Mouse (Mus musculus): ENCODE data around the gene Zfp771.

Gene Zfp771

DNA sequence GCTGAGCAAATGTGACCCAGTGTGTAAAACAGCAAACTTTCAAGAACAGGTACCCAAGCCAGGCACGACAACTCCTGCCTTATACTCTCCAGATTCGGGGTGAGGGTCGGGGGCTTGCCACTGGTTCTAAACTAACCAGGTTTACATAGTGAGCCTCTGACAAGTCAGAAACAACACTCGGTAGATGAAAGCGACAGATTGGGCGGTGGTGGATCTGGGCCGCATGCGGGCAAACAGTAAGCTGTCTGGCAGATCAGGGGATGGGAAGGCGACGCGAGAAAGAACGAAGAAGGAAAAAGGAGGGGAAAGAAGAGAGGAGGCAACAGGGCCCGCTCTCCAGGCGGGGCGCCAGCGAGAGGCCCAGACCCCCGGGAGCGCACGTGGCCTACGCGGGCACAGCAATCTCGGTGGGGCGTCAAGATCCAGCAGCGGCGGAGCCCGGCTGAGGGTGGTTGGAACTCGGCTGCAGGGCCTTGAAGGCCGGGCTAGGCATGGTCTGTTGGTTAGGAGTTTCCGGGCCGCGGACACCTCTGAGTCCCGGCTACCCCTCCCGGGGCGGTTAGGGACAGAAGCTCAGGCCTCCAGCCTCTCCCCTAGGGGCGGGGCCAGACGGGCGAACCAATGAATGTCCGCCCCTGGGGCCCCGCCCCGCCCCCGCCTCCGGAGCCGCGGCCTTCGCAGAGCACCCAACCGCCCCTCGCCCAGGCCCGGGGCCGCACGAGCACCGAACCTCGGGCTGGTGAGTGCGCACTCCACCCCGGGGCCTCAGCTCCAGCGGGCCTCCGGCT lies at the start of gene Zfp771:
TSS of gene Zfp771 (plus strand) at position 405 of the 788 bp plus-strand sequence.
- peak; percentile 96 for DNase-seq (ENCODE audit: extremely low spot score)

GRCm38 (mm10) chr7:127194633-127195029 lies 49.4 kb upstream of the Zfp771 start:
- DNase-seq (ENCODE audit: extremely low spot score), result no peak

DNA sequence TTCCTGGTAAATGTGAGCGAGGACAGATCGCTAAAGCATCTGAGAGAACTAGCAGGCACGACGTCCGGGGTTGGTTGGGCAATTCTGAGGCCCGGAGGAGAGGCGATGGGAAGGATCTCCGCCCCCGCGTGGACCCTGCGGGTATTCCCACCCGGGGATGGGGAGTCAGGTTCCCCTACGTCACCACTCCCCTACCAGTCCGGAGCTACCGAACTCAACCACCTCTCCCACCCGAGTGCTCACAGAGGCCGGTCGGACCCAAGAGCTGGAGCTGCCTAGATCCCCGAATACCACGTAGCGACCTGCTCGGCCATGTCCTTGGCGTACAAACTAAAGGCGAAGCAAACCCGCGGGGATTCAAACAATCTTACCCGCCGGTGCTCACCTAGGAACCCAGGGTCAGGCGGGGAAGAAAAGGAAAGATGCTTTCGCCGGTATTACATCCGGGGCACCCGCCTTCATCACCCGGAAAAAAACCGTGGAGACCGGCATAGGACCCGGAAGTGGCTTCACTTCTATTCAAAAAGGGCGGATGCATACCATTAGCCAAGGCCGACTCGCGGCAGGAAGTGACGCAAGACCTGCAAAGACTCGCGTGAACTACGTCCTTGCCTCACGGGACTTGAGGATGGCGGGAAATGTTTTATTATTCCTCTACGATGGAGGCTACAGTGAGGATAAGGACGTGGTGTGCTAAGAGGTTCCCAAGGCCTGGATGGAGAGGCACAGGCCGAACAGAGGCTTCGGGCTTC lies 48.4 kb upstream of the Zfp771 start, which contains the start of gene Cd2bp2:
TSS of gene Cd2bp2 (minus strand) at position 507 of the 752 bp plus-strand sequence.
- DNase-seq (ENCODE audit: extremely low spot score), result peak; percentile 97

DNA sequence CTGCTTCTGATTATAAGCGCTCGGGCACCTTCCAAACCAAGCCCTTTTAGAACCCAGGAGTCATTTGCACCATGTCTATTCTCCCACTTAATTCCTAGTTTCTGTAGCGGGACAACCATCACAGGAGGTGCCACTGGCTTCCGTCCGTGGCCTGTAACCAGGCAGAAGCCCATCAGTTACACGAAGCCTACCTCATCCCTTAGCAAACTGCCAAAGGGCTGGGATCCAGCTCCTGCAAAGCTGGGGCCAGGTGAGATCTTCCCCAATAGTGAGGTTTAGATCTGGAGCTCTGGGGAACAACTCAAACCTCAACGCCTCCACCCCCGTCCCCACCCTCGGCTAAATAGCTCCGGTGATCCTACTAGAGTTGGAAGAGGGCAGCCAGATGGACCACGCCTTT lies 47.6 kb upstream of the Zfp771 start:
- no peak for DNase-seq (ENCODE audit: extremely low spot score)

- no peak for DNase-seq (ENCODE audit: extremely low spot score)
These were observed 37.5 kb upstream of the Zfp771 start for GRCm38 (mm10) chr7:127206606-127207005.

DNA sequence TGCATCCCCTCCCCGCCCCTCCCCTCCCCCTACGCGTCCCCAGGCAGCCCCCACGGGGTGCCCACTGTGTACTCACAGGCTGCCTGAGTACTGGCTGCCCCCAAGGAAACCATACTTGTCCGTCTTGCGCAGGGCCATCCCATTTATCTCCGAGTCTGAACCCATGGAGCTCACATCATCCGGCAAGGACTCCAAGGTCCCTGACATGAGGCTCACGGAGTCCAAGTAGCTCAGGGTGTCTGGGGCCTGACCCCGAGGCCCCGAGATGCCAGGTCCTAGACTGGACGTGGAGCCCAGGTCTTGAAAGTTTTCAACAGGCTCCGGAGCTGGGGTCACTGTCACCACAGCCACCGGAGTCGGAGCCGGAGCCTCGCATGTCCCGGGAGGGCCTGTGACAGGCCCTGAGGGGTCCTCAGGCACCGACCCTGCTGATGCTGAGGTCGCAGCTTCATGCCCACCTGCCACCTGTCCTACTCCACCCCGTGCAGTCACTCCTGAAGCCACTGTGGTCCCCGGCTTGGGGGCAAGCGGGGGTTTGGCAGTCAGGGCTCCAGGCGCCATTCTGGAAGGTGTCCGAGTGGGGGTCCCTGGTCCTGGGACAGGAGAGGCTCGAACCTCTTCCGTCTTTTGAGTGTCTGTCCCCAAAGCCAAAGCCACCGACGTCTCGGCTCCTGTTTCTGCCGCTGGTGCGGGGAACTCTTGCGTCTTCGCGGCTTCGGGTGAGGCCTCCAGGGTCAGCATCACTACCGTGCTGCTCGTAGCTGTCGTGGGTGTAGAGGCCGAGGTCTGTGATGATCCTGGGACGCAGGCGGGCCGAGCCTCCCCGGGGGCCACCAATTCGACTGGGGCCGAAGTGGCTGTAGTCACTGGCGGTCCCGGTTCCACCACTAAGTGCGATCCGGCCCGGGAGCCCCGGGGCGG lies 36.4 kb upstream of the Zfp771 start:
- DNase-seq (ENCODE audit: extremely low spot score), result peak; percentile 29

- no peak for DNase-seq (ENCODE audit: extremely low spot score)
These were observed 35.9 kb upstream of the Zfp771 start, which contains the start of gene Tbc1d10b for GRCm38 (mm10) chr7:127208295-127208552. Gene Tbc1d10b (minus strand): TSS chr7:127208468.

DNA sequence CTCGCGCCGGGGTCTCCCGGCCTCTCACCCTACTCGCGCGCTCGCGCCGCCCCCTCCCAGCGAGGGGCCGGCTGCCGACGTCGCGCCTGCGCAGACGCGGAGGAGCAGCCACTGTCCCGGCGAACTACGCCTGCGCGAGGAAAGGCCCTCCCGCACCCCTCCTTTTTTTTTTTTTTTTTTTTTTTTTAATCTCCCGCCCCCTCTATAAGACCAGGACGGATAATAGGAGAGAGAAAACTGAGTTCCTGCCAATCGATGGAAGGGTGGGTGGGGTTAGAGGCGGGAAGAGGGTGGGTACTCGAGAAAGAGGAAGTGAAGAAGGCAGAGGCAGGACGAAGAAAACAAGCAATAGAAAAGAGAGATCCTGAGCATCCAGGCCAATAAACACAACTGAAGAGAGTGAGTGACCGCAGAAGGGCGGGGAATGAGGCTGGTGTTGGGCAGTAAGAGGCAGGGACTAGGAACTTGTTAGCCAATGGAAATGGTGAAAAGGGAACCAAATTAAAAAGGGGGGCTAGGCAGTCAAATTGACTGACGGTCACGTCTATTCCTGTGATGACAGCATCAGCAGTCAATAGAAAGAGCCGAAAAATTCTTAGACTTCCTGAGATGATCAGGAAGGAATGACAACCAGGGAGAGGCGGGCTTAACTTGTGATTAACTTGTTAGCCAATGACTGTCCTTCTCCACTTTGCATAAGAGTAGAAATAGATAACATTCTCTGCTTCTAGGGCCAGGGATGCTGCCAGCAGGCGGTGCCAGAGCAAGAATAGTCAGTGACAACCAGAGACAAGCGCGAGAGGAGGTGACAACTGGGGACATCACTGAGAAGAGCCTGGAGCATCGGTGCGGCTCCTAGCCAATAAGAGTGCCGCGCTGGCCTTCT lies 35.3 kb upstream of the Zfp771 start, which contains the start of gene Mylpf:
TSS of gene Mylpf (plus strand) at position 338 of the 886 bp plus-strand sequence.
- peak; percentile 95 for DNase-seq (ENCODE audit: extremely low spot score)

- no peak for DNase-seq (ENCODE audit: extremely low spot score)
These were observed 34.2 kb upstream of the Zfp771 start for GRCm38 (mm10) chr7:127209851-127210250.

DNA sequence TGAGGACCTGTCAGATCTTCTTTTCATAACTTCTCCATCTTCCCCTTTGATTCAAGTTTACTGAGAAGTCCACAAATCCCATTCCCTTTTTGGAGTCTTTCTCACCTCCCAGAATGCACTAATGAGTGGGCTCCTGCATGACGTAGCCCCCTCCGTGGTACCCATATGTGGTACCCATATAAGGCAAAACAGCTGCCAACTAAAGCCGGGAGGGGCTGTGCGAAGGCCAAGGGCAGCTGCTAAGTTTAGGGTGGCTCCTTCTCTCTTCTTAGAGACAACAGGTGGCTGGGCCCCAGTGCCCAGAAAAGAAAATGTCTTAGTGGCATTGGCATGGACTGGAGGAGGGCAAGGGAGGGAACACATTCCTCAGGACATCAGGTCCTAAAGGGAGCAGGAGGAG lies 33.8 kb upstream of the Zfp771 start:
- DNase-seq (ENCODE audit: extremely low spot score), result no peak

- no peak for DNase-seq (ENCODE audit: extremely low spot score)
These were observed 32.9 kb upstream of the Zfp771 start for GRCm38 (mm10) chr7:127211014-127211745.

GRCm38 (mm10) chr7:127212432-127213250 lies 31.4 kb upstream of the Zfp771 start:
- no peak for DNase-seq (ENCODE audit: extremely low spot score)

GRCm38 (mm10) chr7:127213485-127213884 lies 30.6 kb upstream of the Zfp771 start:
- DNase-seq (ENCODE audit: extremely low spot score), result peak; percentile 47

DNA sequence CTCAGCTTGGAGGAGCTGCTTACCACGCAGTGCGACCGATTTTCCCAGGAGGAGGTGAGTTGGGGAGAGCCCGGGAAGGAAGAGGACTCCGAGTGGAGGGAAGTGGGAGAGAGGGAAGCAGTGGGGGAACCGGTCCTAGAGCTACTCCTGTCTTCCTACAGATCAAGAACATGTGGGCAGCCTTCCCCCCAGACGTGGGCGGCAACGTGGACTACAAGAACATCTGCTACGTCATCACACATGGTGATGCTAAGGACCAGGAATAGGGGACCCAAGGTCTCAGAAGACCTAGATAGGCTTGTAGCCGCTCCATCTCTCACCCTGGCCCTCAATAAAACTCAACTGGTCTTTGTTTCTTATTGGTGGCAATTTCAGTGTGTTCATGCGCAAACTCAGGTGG lies 30.1 kb upstream of the Zfp771 start:
- no peak for DNase-seq (ENCODE audit: extremely low spot score)

DNA sequence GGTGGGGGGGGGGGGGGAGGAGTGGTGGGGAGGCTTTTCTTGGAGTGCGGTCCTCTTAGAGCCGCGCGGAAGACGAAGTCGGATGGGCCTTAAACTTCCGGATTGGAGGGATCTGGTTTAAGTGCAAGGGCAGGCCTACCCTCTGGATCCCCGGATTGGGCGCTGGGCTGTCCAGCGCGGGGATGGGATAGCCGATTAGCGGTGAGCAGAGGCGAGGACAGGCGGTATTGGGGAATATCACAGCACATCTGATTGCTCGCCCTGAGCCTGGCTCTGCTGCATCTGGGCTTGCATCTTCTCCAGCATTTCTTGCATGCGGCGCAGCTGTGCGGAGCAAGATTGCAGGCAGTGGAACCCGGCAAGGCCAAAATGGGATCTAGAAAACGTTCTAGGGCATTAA lies 29.6 kb upstream of the Zfp771 start:
- DNase-seq (ENCODE audit: extremely low spot score), result no peak

DNA sequence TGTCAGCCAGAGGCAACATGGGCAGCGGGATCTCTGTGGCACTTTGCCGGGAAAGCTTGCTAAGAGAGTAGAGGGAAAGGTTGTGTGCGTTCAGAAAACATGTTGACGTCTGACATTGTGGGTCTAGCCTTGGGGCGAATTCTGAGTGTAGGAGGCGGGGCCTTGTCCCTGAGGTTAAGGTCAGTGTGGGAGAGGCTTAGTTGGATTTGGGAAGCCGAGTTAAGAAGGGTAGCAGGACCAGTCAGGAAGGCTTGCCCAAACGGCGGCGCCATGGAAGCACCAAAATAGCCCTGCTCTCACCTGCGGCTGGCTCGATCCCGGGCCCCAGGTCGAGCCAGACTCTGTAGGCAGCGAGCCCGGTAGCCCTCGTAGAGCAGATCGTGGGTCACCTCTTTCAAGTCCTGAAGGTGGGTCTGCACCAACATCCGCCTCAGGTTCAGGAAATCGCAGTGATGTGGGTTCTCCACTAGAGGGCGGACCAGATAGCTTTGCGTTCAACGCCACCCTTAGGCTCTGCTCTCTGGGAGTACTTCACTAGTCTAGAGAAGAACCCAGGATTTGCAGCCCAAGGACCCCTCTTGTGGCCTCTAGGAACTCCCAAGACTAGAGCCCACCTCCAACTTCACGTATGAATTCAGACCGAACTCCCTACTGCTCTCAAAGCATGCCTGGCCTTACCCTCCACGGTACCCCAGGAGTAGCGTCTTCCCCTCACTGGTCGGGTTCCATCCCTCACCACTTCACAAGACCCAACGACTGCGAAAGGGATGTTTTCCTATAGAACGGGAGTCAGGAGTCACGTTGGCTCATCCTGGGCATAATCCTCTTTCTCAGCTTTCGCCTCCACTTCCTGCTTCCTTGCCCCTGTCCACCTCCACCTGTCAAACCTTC lies 28.8 kb upstream of the Zfp771 start:
- DNase-seq (ENCODE audit: extremely low spot score), result peak; percentile 69

DNA sequence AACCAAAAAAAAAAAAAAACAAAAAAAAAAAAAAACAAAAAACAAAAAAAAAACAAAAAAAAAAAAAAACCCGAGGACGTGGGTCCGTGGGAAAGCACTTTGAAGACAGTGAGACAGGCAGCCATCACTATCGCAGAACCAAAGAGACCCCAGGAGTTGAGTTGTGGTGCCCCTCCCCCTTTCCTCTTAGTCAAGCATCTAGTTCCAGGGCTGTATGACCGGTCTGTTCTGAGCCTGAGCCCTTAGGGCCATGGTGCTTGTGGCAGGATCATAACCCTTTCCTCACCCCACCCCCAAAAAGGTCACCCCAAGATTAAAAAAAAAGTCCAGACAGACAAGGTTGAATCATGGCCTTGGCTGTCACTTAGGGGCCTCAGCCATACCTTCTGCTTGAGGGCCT lies 27.8 kb upstream of the Zfp771 start:
- DNase-seq (ENCODE audit: extremely low spot score), result no peak

DNA sequence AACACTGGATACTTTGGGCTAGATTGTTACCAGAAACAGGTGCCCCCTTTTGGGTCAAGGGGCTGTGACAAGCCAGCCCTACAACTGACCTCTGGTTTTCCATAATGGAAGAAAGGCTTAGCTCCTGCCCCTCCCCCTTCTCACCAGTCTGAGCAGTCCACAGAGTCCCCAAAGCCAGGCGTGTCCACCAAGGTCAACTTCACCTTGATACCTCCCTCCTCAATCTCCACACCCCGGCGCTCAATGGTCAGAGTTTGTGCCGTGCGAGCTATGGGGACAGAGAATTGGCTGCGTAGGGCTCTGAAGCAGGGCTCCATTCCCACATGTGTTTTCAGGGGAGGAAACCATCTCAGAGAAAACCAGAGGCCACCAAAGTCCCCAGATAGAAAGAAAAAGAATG lies 26.6 kb upstream of the Zfp771 start:
- DNase-seq (ENCODE audit: extremely low spot score), result no peak
